Mouse (Mus musculus) 3134 (cell line): ENCODE measurements around the gene Mfap2.
A peak's percentile ranks its signal among the peaks of the same experiment; 100 is the strongest.

ENCODE experiments used
- DNase-seq: peaks from one replicate; pipeline ENCODE4 v3.0.0-alpha.2; 2011; ENCODE audit warnings: low spot score; ENCODE audit not compliant: insufficient read length; ENCODE audit errors: extremely low read depth

The Mfap2 gene

GRCm38 (mm10) chr4:140986711-140987395 is 23.4 kb upstream of the Mfap2 start, which contains the start of gene Atp13a2:
Atp13a2 (plus strand) TSS chr4:140986873.
- DNase-seq = peak; percentile 89

DNA sequence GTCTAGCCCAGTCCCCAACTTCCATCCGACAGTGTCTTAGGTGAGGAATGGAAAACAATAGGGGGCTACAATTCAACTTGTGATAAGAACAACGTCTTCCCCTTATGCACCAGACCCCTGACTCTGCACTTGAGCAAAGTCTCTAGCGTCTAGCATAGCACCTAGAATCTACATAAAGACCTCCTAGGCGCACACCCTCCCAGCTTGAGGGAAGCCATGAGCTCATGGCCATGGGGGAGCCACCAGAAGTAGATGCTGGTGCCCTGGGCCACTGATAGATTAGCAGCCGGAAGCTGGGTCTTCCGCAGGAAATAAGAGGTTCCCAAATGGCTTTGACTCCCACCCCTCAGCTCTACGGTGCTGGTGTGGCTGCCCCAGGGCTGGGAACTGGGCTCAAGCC is 22.7 kb upstream of the Mfap2 start:
- no peak for DNase-seq

DNA sequence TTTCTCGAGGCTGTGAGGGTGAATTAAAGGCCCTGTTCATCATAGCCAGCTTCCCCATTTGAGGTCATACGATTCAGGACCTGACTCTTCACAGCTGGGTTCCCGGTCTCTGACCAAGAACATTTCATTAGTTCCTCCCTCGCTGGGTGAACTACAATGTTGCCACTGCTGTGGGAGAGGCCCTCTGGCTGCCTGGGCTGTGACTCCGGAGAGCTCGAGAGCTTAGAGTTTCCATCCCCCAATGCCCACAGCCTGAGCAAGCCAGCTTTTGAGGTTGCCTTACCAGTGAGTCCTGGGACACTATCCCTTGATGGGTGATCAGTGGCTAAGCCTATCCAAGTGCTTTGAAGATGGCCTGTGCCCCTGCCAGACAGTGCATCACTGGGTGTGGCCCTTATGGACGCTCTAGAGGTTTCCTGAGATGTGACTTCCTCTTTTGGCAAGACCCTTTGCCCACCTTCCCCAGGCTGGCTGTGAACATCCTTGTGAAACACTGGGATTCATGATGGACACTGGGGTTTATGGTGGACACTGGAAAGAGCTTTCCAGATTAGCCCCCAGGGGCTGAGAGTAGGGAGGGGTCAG is 21.4 kb upstream of the Mfap2 start:
- DNase-seq = no peak

DNA sequence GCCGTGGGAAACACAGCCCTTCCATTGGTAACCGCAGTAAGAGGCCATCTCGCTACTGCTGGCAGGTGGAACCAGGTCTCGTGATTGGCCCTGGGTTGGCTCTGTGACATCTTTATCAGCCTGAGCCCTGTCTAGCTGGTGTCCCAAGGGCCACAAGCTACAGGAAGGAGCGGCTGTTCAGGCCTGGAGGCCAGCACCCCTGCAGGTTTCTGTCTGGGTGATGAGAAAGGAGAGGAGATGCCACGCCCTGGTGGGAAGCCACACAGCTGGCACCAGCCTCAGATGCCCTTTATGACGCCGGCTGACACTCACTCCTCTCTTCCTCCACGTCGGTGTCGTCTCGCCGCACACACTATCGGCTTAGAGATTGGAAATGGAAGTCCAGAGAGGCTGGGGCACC is 20.8 kb upstream of the Mfap2 start:
- DNase-seq = no peak

- DNase-seq = no peak
Observed at GRCm38 (mm10) chr4:140992215-140992614, 18.0 kb upstream of the Mfap2 start.

GRCm38 (mm10) chr4:140993846-140994245 is 16.4 kb upstream of the Mfap2 start:
- DNase-seq = no peak

- DNase-seq = no peak
Observed at GRCm38 (mm10) chr4:140995811-140996210, 14.4 kb upstream of the Mfap2 start.

DNA sequence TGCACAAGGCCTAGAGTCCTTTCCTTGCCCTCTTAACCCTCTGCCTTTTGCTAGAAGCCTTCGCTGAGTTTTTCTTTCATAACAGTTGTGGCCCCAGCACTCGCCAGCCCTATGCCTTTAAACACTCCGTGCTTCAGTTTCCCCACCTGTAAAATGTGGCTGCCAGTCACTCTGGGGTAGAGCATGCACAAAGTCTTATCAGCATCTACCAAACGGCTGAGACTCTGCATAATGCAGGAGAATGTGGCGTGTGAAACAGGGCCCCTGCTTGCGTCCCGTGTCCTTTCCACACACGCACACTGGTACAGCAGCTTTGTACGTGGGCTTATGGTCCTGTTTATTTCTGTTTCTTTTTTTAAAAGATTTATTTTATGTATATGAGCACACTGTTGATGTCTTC is 13.4 kb upstream of the Mfap2 start:
- DNase-seq = no peak

GRCm38 (mm10) chr4:141005983-141006382 is 4.2 kb upstream of the Mfap2 start:
- no peak for DNase-seq

DNA sequence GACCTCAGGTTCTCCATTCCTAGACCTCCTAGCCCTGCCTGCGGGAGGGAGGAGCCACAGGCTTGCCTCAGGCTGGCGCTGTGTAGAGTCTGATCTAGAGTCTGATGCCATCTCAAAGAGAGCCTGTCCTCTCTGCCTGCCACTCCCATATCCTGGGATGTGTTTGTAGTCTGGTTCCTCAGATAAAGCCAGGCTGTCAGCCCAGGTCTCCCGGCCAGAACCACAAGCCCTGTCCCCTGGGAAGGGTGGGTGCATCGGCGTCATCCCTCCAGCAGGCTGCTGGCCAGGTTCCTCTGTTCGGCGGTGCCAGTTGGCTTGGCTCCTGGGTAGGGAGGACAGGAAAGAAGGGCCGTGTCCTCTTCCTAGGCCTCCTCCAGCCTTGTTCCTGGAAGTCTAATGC is 2.2 kb upstream of the Mfap2 start:
- peak; percentile 93 for DNase-seq

DNA sequence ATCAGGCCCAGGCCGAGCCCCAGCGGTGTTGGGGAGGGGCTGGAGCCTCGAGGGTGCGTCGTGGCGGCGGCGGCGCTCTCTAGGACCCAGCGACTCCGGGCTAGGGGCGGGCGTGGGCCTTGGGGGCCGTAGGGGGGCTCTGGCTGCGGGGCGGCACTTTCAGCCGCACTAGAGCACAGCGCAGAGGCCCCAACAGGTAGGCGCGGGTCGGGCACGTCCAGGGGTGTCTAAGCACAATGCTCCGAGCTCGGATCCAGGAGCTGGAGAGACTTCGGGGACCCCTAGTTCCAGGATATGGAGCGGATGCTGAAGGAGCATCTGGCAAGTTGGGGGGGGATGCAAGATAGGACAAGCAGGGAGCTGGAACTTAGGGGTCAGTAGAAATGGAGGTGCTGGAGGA is 308 bp downstream of the Mfap2 start:
- DNase-seq = no peak

DNA sequence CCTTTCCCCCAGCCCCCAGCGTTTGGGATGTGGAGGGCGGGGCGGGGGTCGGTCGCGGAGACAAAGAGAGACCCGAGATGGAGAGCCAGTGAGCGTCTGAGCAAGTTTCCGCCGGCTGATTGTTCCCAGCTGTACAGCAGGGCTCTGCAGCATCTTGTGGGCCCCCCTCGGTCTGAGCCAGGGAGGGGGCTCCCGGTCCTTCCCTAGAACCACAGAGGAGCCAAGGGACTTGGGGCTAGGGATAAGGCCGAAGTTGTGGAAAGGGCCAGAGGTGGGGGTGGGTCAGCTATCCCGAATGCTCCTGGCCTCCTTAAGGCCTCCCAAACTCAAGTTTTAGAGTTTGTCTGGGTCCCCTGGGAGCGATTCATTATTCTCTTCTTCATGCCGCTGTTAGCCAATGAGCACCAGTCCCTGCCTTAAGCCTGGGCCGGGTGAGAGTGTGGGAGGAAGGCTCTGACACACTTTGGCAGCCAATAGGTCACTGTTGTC is 767 bp downstream of the Mfap2 start:
- DNase-seq = no peak

DNA sequence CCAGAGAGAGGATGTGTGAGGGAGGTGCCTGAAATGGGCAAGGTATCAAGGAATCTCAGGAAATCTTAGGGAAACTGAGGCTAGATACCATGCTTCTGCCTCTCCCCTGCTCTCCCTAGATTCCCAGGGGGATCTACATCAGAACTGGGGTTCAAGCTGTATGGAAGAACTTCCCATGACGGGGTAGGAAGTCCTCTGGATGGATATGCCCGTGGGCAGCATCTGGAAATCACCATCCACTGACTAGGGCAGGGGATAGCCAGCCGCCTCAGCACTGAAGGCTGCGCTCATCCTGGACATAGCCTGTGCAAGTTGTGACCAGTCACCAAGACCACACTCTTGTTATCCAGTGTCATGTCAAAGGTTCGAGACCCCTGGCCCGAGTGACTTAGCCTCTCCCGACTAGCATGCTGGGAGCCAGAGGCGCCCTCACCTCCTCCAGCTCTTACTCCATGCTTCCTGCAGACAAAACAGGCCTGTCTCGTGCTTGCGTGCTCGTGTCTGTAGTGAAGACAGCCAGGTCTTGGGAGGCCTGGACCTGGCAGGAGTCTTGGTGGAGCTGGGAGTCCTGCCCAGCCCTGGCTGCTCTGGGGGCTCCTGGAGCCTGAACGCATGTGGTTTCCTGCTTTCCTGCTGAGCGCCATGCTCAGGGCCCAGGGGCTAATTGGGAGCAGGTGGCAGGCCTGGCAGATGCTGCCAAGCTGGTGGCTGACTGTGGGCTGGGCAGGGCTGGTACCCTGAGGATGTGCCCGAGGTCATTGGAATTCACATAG is 1.5 kb downstream of the Mfap2 start:
- peak; percentile 74 for DNase-seq

GRCm38 (mm10) chr4:141012558-141012957 is 2.3 kb downstream of the Mfap2 start:
- no peak for DNase-seq

DNA sequence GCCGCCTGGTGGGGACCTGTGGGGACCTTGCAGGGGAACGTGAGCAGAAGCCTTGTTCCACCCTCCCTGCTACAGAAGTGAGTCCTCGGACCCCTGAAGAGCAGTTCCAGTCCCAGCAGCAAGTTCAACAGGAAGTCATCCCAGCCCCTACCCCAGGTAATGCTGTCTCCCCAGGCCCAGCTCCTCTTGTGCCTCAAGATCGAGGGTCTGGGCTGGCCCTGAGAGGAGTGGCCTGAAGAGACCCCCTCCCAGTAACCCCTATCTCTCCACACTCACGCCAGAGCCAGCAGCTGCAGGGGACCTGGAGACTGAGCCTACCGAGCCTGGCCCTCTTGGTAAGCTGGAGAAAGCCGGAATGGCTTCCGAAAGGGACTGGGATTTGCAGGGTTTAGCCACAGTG is 3.9 kb downstream of the Mfap2 start:
- DNase-seq = no peak

DNA sequence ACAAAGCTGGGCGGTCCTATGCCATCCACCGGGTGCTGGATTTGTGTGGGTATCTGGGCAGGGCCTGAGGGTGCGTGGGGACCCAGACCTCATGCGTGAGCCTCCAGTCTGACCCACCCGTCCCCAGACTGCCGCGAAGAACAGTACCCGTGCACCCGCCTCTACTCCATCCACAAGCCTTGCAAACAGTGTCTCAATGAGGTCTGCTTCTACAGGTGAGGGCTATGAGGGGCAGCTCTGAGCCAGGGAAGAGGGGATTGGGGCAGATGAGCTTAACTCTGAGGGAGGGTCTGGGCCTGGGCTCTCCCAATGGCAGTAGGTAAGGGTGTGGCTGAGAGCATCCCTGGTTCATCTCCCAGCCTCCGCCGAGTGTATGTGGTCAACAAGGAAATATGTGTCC is 4.6 kb downstream of the Mfap2 start:
- no peak for DNase-seq

GRCm38 (mm10) chr4:141015356-141015755 is 5.1 kb downstream of the Mfap2 start:
- DNase-seq = no peak

GRCm38 (mm10) chr4:141016311-141016710 is 6.1 kb downstream of the Mfap2 start:
- DNase-seq = no peak

- DNase-seq = no peak
Observed at GRCm38 (mm10) chr4:141017657-141018436, 7.6 kb downstream of the Mfap2 start.

- DNase-seq = no peak
Observed at GRCm38 (mm10) chr4:141020220-141020619, 10.0 kb downstream of the Mfap2 start.
